Mouse (Mus musculus) kidney, embryonic 16.5 days (tissue): ENCODE results near the gene Sh3bp5l. TPM values are rescaled to one million over a fixed set of nuclear protein-coding genes. Genes with fewer than 3 reads are reported as not detected.

ENCODE experiments used
- ATAC-seq: fragments of 200-750 bp; cut with Nextera tagmentation; 2 replicates; pipeline ENCODE4 v1.8.0; 2017; ENCODE audit warnings: moderate TSS enrichment; ENCODE audit not compliant: low FRiP score, low TSS enrichment
- H3K27ac ChIP-seq: fragments of 300-500 bp; sonication (generic); 2 replicates; pipeline ENCODE4 v1.5.1; 2014; ENCODE audit warnings: low read length
- H3K27me3 ChIP-seq: fragments of 300-500 bp; sonication (generic); 2 replicates; pipeline ENCODE4 v1.6.1; 2014; ENCODE audit warnings: low read length, control low read depth, mixed read lengths; ENCODE audit not compliant: insufficient read depth
- H3K36me3 ChIP-seq: fragments of 300-500 bp; sonication (generic); 2 replicates; pipeline ENCODE4 v1.6.1; 2014; ENCODE audit warnings: low read length, control low read depth, mixed read lengths; ENCODE audit not compliant: insufficient read depth
- H3K4me1 ChIP-seq: fragments of 300-500 bp; sonication (generic); 2 replicates; pipeline ENCODE4 v1.6.1; 2014; ENCODE audit warnings: low read length, control low read depth, mixed read lengths; ENCODE audit not compliant: insufficient read depth
- H3K4me2 ChIP-seq: fragments of 300-500 bp; sonication (generic); replicated peaks from 2 replicates; pipeline ENCODE4 v1.6.1; 2014; ENCODE audit warnings: low read depth, low read length
- H3K4me3 ChIP-seq: fragments of 300-500 bp; sonication (generic); 2 replicates; pipeline ENCODE4 v1.5.1; 2014; ENCODE audit warnings: mild to moderate bottlenecking, low read length
- H3K9ac ChIP-seq: fragments of 300-500 bp; sonication (generic); replicated peaks from 2 replicates; pipeline ENCODE4 v1.6.1; 2014; ENCODE audit warnings: low read length
- H3K9me3 ChIP-seq: fragments of 300-500 bp; sonication (generic); 2 replicates; pipeline ENCODE4 v1.6.1; 2016; ENCODE audit warnings: low read length, control low read depth
- WGBS: fragments of 180-500 bp; shearing (Covaris S2); extraction: QIAGEN DNeasy Blood & Tissue Kit; methylation state at CpG from one replicate; pipeline ENCODE4 v1.1.7; 2014; 5-methylcytosine and 5-hydroxymethylcytosine counted together
- polyA plus RNA-seq: library from polyadenylated mRNA; unstranded; fragments of >200 nt; fragmentation: Nextera tagmentation; extraction: Ambion mirVana; gene quantifications from 2 replicates; pipeline ENCODE4 v1.2.1, GENCODE M21; 2015

Sh3bp5l gene
- polyA plus RNA-seq, result 41.2 and 41.8 TPM in 2 replicates

DNA sequence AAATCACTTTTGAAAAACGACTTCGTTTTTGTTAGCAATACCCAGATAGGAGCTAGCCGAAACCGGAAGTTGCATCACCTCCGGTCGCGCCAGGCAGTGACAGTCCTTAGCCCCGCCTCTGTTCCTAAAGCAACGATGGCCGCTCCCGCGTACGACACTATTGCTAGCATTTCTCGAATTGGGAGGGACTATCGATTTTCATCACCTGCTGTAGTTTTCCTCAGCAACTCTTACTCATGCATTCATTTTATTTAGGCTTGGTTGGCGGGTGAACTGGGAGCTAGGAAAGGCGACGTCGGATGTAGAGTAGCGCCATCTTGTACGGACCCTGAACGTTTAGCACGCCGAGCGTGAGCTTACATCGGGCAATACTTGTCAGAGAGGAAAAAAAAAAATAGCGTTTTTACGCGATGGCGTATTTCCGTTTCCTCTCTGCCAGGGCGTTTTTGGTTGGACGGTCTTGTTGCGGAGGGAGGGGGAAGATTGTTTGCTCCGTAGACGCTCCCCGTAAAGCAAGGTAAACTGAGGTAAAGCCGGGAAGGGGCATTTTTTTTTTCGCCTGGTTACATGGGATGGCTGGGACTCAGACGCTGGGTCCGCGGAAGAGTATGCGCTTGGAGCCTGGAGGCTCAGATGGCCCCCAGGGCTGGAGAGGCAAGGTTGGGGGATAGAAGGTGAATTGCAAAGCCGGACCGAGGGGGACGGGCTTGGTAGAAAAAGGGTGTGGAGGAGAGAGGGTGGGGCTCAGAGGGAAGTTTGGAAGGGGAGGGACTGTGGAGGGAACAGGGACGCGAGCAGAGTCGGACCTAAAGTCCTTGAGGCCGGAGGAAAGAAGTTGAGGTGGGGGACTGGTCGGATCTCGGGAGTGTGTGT, at the start of gene Sh3bp5l, which contains the start of gene Zfp672:
Sh3bp5l (plus strand) TSS at position 449 of the 873 bp plus-strand sequence.
Zfp672 (minus strand) TSS at position 64 of the 873 bp plus-strand sequence.
- H3K4me1 ChIP-seq, result peaks cover 32% of the 10 kb centered on the region
- H3K9me3 ChIP-seq, result peaks cover 6% of the 10 kb centered on the region; the same call in 1 of the 2 replicates
- whole genome bisulfite sequencing, result under 1% methylated on average over 52 of the region's 52 CpGs
- peaks cover 14% of the 10 kb centered on the region for H3K36me3 ChIP-seq
- peak within 1 kb of the TSS; percentile 86 for H3K27ac ChIP-seq
- no peaks in the 10 kb centered on the region for H3K27me3 ChIP-seq
- H3K4me2 ChIP-seq, result peak within 1 kb of the TSS; percentile 89
- H3K9ac ChIP-seq, result peak within 1 kb of the TSS; percentile 88
- H3K4me3 ChIP-seq, result peak within 1 kb of the TSS; percentile 93
- ATAC-seq, result peak; percentile 91

DNA sequence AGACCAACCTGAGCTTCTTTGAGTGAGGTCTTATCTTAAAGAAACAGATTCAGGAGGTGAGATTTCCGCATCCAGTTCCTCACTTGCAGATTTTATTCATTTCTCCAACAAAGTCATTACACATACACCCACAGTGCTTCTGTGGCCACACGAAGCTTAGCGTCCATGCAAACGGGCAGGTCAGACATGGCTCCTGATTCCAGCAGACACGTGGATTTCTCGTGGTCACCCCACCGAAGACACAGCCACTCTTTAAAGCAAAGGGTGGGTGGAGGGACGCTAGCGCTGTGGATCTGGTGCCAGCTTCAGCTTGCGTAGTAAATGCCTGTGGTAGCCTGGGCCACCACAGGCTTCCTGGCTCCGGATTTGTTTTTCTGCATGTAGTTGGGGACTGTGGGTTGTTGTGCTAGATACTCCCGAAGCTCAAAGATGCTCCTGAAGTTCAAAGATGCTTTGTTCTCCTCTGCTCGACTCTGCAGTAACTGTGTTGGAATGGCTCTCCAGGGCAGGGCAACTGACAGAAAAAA, 48.5 kb upstream of the Sh3bp5l start:
- no peak for ATAC-seq
- no peak overlapping the region for H3K27ac ChIP-seq
- H3K9me3 ChIP-seq, result no peaks in the 10 kb centered on the region
- H3K27me3 ChIP-seq, result no peaks in the 10 kb centered on the region
- no peak overlapping the region for H3K9ac ChIP-seq
- H3K4me2 ChIP-seq, result no peak overlapping the region
- H3K4me3 ChIP-seq, result no peak overlapping the region
- WGBS, result 86% methylated on average over 13 of the region's 13 CpGs
- no peaks in the 10 kb centered on the region for H3K36me3 ChIP-seq
- no peaks in the 10 kb centered on the region for H3K4me1 ChIP-seq

DNA sequence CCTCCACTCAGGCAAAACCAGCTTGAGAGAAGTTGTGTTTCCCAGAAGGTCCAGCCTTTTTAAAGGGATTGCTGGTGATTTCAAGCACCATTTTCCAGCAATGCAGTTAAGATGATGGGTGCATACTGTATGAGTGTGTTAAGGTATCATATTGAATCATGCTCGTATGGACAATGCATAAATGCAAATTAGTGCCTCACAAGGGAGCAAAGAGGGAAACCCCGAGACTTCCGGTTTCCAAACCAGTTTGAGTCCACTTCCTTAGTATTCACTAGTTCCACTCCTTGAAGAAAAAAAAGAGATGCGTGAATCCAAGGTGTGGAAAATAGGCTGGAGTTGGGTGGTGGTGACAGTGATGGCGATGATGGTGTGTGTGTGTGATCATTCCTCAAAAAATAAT, 48.0 kb upstream of the Sh3bp5l start:
- no peak for ATAC-seq
- no peaks in the 10 kb centered on the region for H3K4me1 ChIP-seq
- 82% methylated on average over 5 of the region's 5 CpGs for WGBS

DNA sequence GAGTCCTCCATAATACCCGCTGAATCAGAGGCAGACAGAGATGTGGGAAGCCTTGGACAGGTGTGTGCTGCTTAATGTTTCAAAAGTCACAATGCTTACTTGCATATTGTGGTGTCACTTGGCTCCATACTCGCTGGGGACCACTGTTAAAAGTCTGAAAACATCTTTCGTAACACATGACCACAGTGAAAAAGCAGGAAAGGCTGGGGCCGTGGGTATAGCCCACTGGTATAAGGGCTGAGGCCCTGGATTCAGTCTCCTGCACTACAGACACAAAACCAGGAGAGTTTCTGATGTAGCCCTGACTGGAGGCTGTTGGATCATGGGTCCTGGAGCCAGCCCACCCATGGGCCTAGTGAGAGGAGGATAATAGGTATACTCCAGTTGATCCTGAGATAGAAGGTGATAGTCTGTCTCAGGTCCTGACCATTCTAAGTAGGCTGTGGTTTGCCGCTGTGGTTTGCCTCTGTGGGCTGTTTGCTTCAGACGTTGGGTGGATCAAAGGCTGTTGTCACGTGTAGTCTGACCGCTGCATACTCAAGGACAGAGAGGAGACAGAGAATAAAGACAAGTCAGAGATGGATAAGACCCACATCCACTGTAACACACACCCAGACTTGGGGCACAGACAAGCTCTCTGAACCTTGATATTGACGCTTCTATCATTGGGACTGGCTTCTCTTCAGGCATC, 40.4 kb upstream of the Sh3bp5l start:
- H3K4me2 ChIP-seq, result no peak overlapping the region
- ATAC-seq, result no peak
- H3K9ac ChIP-seq, result no peak overlapping the region
- H3K27me3 ChIP-seq, result no peaks in the 10 kb centered on the region
- WGBS, result 77% methylated on average over 9 of the region's 9 CpGs
- no peak overlapping the region for H3K27ac ChIP-seq
- no peaks in the 10 kb centered on the region for H3K4me1 ChIP-seq
- no peak overlapping the region for H3K4me3 ChIP-seq
- no peaks in the 10 kb centered on the region for H3K9me3 ChIP-seq
- H3K36me3 ChIP-seq, result no peaks in the 10 kb centered on the region

More for the DNA sequence above, 48.0 kb upstream of the Sh3bp5l start:
- Histone ChIP-seq H3K4me2 (no peak overlapping the region), H3K36me3 (no peaks in the 10 kb centered on the region), H3K9ac (no peak overlapping the region), H3K27ac (no peak overlapping the region), H3K27me3 (no peaks in the 10 kb centered on the region), H3K4me3 (no peak overlapping the region), H3K9me3 (no peaks in the 10 kb centered on the region)

DNA sequence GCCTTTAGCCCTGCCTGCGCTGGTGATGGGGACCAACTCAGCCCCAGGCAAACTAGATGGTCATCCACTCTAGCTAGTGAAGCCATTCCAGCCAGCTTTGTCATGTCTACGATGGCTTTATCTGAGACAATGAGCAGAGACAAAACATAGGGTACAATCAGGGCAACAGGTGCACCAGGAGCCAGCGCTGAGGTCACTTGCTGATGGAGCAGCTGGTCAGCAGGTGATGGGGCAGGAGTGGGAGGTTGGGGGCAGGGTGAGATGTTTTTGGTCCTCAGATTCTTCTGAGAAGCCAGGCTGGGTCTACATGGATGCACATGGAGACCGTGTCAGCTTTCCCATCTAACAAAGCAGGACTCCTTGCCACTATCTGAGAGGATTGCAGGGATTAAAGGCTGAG, 39.7 kb upstream of the Sh3bp5l start:
- Histone ChIP-seq H3K36me3 (no peaks in the 10 kb centered on the region), H3K4me3 (no peak overlapping the region), H3K4me1 (no peaks in the 10 kb centered on the region), H3K27ac (no peak overlapping the region), H3K9me3 (0 out of 2 replicates have a peak, but pooled peaks cover 2% of the 10 kb centered on the region), H3K27me3 (no peaks in the 10 kb centered on the region), H3K4me2 (no peak overlapping the region), H3K9ac (no peak overlapping the region)
- ATAC-seq, result no peak
- WGBS, result 88% methylated on average over 4 of the region's 4 CpGs

DNA sequence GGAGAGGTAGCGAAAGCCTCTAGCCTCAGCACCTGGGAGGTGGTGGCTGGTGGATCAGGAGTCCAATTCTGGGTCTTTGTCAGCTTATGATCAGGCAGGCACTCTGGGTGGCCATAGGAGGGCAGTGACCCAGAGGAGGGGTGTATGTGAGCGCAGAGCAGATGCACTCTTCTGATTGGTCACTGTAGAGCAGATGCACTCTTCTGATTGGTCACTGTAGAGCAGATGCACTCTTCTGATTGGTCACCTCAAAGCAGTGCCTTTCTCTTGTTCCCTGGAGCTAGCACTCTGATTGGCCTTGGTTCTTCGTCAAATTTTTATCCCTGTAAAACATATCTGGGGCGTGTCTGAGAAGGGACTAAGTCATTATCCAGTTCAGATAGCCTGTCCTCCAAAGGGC, 37.7 kb upstream of the Sh3bp5l start:
- Histone ChIP-seq H3K4me2 (no peak overlapping the region), H3K9me3 (0 out of 2 replicates have a peak, but pooled peaks cover 2% of the 10 kb centered on the region), H3K27ac (no peak overlapping the region), H3K4me3 (no peak overlapping the region), H3K4me1 (no peaks in the 10 kb centered on the region), H3K9ac (no peak overlapping the region), H3K36me3 (no peaks in the 10 kb centered on the region), H3K27me3 (no peaks in the 10 kb centered on the region)
- ATAC-seq, result no peak
- WGBS, result 60% methylated on average over 4 of the region's 4 CpGs

DNA sequence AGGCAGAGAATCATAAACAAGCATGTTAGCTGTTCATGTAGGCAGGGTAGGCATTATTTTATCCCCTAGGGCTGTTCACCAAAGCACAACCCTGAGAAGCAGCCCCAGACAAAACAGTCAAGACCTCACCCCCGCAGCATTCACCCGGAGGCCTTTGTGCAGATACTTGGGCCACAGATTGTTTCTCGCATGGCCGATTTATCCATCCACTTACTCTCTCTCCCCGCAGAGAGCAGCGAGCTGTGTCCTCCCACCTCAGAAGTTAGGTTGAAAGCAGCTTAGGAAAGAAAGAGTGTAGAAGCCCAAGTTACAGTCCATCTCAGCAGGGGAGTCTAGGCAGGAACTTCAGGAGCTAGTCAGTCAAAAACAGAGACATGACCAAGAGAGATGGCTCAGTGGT, 33.1 kb upstream of the Sh3bp5l start:
- H3K36me3 ChIP-seq, result no peaks in the 10 kb centered on the region
- no peak overlapping the region for H3K9ac ChIP-seq
- H3K4me2 ChIP-seq, result no peak overlapping the region
- 0 out of 2 replicates have a peak, but pooled peaks cover 3% of the 10 kb centered on the region for H3K4me1 ChIP-seq
- H3K27me3 ChIP-seq, result no peaks in the 10 kb centered on the region
- WGBS, result 49% methylated on average over 6 of the region's 6 CpGs
- 0 out of 2 replicates have a peak, but pooled peaks cover 2% of the 10 kb centered on the region for H3K9me3 ChIP-seq
- H3K27ac ChIP-seq, result no peak overlapping the region
- no peak for ATAC-seq
- no peak overlapping the region for H3K4me3 ChIP-seq

DNA sequence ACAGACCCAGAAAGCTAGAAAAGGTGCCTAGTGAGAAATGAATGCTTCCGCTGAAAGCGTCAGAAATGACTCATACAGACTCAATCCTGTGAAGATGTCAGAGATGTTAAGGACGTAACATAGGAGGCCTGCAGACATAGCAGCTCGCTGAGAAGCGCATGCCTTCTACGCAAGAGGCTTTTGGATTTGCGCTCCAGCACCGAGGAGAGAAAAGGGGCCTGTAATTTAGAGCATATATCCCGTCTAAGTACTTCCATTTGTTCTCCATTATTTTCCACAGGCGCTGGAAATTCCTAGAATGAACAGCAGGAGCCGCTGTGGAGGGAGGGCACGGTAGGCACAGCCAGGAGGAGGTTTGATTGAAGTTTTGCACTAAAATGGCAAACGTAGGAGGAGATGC, 29.5 kb upstream of the Sh3bp5l start:
- 14% methylated on average over 13 of the region's 13 CpGs for WGBS
- Histone ChIP-seq H3K36me3 (no peaks in the 10 kb centered on the region), H3K4me1 (peaks cover 7% of the 10 kb centered on the region), H3K27ac (peak overlapping the region; percentile 13; the same call in 1 of the 2 replicates), H3K9ac (no peak overlapping the region; the same call in 1 of the 2 replicates), H3K4me2 (peak overlapping the region; percentile 67), H3K4me3 (peak overlapping the region; percentile 33), H3K27me3 (no peaks in the 10 kb centered on the region), H3K9me3 (no peaks in the 10 kb centered on the region)
- ATAC-seq, result no peak

DNA sequence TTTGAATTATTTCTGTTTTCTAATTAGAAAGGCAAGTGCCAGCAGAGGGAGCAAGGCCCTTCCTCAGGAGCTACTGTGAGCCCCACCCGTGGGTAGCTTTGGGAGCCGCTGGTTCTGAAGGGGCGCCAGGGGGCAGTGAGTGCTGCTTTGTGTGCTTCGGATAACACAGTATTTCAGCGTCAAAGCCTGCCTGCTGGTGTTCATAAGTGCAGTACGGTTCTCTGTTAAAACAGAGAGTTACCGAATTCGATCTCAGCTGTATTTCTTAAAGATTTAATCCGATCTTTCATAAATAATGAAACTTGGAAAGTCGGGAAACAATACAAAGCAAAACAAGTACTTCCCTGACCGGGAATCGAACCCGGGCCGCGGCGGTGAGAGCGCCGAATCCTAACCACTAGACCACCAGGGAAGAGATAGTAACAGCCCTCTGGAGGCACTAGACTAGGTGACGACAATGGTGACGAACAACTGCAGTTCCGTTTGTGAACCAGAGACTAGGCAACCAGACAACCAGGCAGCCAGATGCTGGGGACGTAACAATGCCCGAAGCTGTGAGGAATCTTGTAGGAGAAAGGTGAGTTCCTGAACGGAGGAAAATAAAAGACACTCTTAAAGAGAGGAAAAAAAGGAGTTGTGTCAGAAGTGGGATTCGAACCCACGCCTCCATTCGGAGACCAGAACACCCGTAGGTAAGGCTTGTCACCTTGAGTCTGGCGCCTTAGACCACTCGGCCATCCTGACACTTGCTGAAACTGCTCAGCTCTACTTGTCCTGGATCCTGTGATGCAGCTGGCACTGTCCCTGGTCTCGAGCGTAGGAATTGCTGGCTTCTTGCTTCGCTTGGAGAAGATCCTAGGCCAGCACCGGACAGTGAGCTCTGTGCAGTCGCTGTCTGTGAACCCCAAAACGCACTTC, 28.4 kb upstream of the Sh3bp5l start:
- Histone ChIP-seq H3K9me3 (no peaks in the 10 kb centered on the region), H3K9ac (peak overlapping the region; percentile 76), H3K4me1 (peaks cover 13% of the 10 kb centered on the region), H3K4me3 (peak overlapping the region; percentile 67), H3K4me2 (peak overlapping the region; percentile 67), H3K36me3 (no peaks in the 10 kb centered on the region), H3K27ac (peak overlapping the region; percentile 96), H3K27me3 (no peaks in the 10 kb centered on the region)
- ATAC-seq, result peak; percentile 93
- under 1% methylated on average over 36 of the region's 36 CpGs for WGBS
